Mouse (Mus musculus) intestine, embryonic 16.5 days (tissue): Measurements from ENCODE around the gene Rac1. TPM values are rescaled to one million over a fixed set of nuclear protein-coding genes. Genes with fewer than 3 reads are reported as not detected.
A peak's percentile ranks its signal among the peaks of the same experiment; 100 is the strongest.

Experiments used
- ATAC-seq: fragments of 200-750 bp; cut with Nextera tagmentation; 2 replicates; pipeline ENCODE4 v1.8.0; 2017; ENCODE audit warnings: moderate TSS enrichment, moderate library complexity
- H3K27ac ChIP-seq: fragments of 300-500 bp; sonication (generic); 2 replicates; pipeline ENCODE4 v1.5.1; 2014; ENCODE audit warnings: mild to moderate bottlenecking, low read length
- H3K27me3 ChIP-seq: fragments of 300-500 bp; sonication (generic); replicated peaks from 2 replicates; pipeline ENCODE4 v1.6.1; 2014; ENCODE audit warnings: low read length, control low read depth, mixed read lengths; ENCODE audit not compliant: control insufficient read depth, insufficient read depth
- H3K36me3 ChIP-seq: fragments of 300-500 bp; sonication (generic); 2 replicates; pipeline ENCODE4 v1.6.1; 2014; ENCODE audit warnings: low read length, control low read depth; ENCODE audit not compliant: control insufficient read depth, insufficient read depth
- H3K4me1 ChIP-seq: fragments of 300-500 bp; sonication (generic); 2 replicates; pipeline ENCODE4 v1.6.1; 2014; ENCODE audit warnings: low read length, control low read depth, mixed read lengths; ENCODE audit not compliant: control insufficient read depth, insufficient read depth
- H3K4me2 ChIP-seq: fragments of 300-500 bp; sonication (generic); 2 replicates; pipeline ENCODE4 v1.6.1; 2014; ENCODE audit warnings: low read depth, low read length, control low read depth
- H3K4me3 ChIP-seq: fragments of 300-500 bp; sonication (generic); 2 replicates; pipeline ENCODE4 v1.5.1; 2014; ENCODE audit warnings: mild to moderate bottlenecking, low read length
- H3K9ac ChIP-seq: fragments of 300-500 bp; sonication (generic); 2 replicates; pipeline ENCODE4 v1.6.1; 2014; ENCODE audit warnings: low read depth, low read length
- H3K9me3 ChIP-seq: fragments of 300-500 bp; sonication (generic); 2 replicates; pipeline ENCODE4 v1.6.1; 2016; ENCODE audit warnings: low read length, control low read depth; ENCODE audit not compliant: control insufficient read depth
- WGBS: fragments of 180-500 bp; shearing (Covaris S2); extraction: QIAGEN DNeasy Blood & Tissue Kit; methylation state at CpG from one replicate; pipeline ENCODE4 v1.1.7; 2014; 5-methylcytosine and 5-hydroxymethylcytosine counted together
- polyA plus RNA-seq: library from polyadenylated mRNA; unstranded; fragments of >200 nt; fragmentation: Nextera tagmentation; extraction: Ambion mirVana; gene quantifications from 2 replicates; pipeline ENCODE4 v1.2.1, GENCODE M21; 2015

Gene Rac1
- polyA plus RNA-seq, 1 experiment from 2014 or later = 52.6 TPM

GRCm38 (mm10) chr5:143530715-143531114 is 2.9 kb upstream of the Rac1 start:
- Histone ChIP-seq H3K4me1 (peaks cover 7% of the 10 kb centered on the region; the same call in 1 of the 2 replicates), H3K9me3 (no peaks in the 10 kb centered on the region), H3K9ac (no peak overlapping the region), H3K4me3 (no peak overlapping the region), H3K4me2 (no peak overlapping the region), H3K36me3 (no peaks in the 10 kb centered on the region), H3K27ac (no peak overlapping the region), H3K27me3 (no peaks in the 10 kb centered on the region)
- ATAC-seq = no peak
- WGBS = 63% methylated on average over 7 of the region's 7 CpGs

DNA sequence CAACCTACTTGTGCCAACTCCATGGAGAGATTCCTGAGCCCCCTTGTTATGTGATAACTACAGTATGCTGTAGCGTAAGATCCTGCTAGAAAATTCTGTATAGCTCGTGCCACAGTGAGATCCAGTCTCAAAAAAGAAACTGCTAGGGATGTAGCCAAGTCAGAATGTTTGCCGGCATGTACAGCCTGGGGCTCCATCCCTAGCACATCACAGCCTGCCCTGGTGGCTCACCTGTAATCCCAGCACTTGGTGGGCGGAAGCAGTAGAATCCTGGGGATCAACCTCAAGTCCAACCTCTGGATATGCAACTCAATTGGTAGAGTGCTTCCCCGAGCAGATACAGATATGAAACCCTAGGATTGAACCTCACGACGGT is 460 bp upstream of the Rac1 start:
- WGBS = 14% methylated on average over 7 of the region's 7 CpGs
- no peaks in the 10 kb centered on the region for H3K9me3 ChIP-seq
- H3K9ac ChIP-seq = peak overlapping the region; percentile 100
- H3K27me3 ChIP-seq = no peaks in the 10 kb centered on the region
- H3K4me1 ChIP-seq = peaks cover 22% of the 10 kb centered on the region
- ATAC-seq = peak; percentile 33
- H3K27ac ChIP-seq = peak overlapping the region; percentile 99
- H3K4me3 ChIP-seq = peak overlapping the region; percentile 99
- no peaks in the 10 kb centered on the region for H3K36me3 ChIP-seq
- H3K4me2 ChIP-seq = peak overlapping the region; percentile 85

- no peaks in the 10 kb centered on the region for H3K27me3 ChIP-seq
- H3K4me1 ChIP-seq = peaks cover 26% of the 10 kb centered on the region
- H3K27ac ChIP-seq = peak overlapping the region; percentile 99
- under 1% methylated on average over 28 of the region's 28 CpGs for WGBS
- no peaks in the 10 kb centered on the region for H3K9me3 ChIP-seq
- H3K36me3 ChIP-seq = no peaks in the 10 kb centered on the region
- peak overlapping the region; percentile 58 for H3K4me2 ChIP-seq
- H3K4me3 ChIP-seq = peak overlapping the region; percentile 99
- peak overlapping the region; percentile 100 for H3K9ac ChIP-seq
- ATAC-seq = 0 out of 2 replicates have a peak, but pooled peaks have one; percentile 3
Observed at GRCm38 (mm10) chr5:143526698-143527331, 1.0 kb downstream of the Rac1 start.

DNA sequence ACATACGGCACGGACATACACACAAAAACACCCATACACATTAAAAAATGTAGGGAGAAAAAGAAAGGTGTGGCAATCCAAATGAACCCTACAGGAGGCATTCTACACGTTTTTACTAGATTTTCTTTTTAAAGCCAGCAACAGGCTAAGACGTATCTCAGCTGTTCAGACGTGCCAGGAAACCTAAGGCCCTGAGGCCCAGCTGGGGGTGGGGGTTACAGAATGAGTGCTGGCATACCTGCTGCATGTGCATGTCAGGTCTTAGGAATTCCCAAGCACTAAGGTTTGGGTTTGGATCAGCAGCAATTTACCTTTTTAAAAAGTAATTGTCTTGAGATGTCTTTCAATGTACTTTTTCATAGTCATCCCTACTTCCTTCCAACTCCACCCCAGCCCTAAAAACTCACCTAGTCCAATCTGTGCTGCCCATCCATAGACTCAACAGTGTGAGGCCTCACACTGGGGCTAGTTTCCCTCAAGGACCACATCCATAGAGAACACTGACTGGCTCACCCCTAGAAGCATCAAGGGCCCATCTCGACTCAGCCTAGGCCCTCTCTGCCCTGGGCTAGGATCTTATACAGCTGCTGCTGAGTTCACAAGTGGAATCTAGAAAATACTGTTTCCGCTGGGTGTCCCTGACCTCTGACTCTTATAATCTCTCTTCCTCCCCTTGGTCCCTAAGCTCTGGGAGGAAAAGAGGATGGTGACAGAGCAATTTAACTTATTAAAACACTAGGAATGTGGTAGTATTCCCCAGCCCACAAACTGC is 2.2 kb downstream of the Rac1 start:
- Histone ChIP-seq H3K4me1 (peaks cover 32% of the 10 kb centered on the region), H3K9me3 (no peaks in the 10 kb centered on the region), H3K27ac (no peak overlapping the region; the same call in 1 of the 2 replicates), H3K36me3 (no peaks in the 10 kb centered on the region), H3K9ac (peak overlapping the region; percentile 100), H3K27me3 (no peaks in the 10 kb centered on the region), H3K4me3 (peak overlapping the region; percentile 99), H3K4me2 (peak overlapping the region; percentile 58)
- 47% methylated on average over 7 of the region's 7 CpGs for WGBS
- ATAC-seq = no peak

DNA sequence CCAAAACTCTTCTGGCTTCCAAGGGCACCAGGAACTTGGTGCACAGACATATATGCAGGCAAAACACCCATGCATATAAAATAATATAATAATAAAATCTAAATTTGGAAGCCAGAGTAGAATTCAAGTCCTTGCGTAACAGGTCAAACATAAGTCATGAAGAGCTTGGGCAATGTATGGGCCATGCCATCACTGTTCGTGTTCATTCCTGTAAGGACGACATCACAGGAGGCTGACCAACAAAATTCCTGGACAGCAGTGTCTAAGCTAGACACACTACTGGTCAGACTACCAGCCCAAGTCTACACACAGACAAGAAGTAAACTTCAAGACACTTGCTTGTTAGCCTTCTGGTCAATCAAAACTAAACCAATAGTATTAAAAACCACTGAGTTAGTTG is 5.0 kb downstream of the Rac1 start:
- Histone ChIP-seq H3K4me3 (no peak overlapping the region), H3K4me2 (no peak overlapping the region), H3K9ac (no peak overlapping the region), H3K27ac (no peak overlapping the region), H3K9me3 (no peaks in the 10 kb centered on the region), H3K36me3 (no peaks in the 10 kb centered on the region), H3K27me3 (no peaks in the 10 kb centered on the region), H3K4me1 (peaks cover 51% of the 10 kb centered on the region)
- WGBS = 82% methylated on average over 3 of the region's 3 CpGs
- ATAC-seq = no peak

- peaks cover 48% of the 10 kb centered on the region for H3K4me1 ChIP-seq
Observed at GRCm38 (mm10) chr5:143520415-143520814, 7.4 kb downstream of the Rac1 start.

GRCm38 (mm10) chr5:143518045-143518591 is 9.7 kb downstream of the Rac1 start:
- H3K4me3 ChIP-seq = no peak overlapping the region
- no peaks in the 10 kb centered on the region for H3K27me3 ChIP-seq
- H3K27ac ChIP-seq = 0 out of 2 replicates have a peak overlapping the region, but pooled peaks have one; percentile 47
- H3K9ac ChIP-seq = 0 out of 2 replicates have a peak overlapping the region, but pooled peaks have one; percentile 13
- peak; percentile 26; the same call in 1 of the 2 replicates for ATAC-seq
- peaks cover 8% of the 10 kb centered on the region for H3K36me3 ChIP-seq
- no peaks in the 10 kb centered on the region for H3K9me3 ChIP-seq
- WGBS = 48% methylated on average over 6 of the region's 6 CpGs
- H3K4me2 ChIP-seq = no peak overlapping the region
- H3K4me1 ChIP-seq = peaks cover 34% of the 10 kb centered on the region

More at GRCm38 (mm10) chr5:143520415-143520814, 7.4 kb downstream of the Rac1 start:
- WGBS = 52% methylated on average over 2 of the region's 2 CpGs
- no peak overlapping the region for H3K9ac ChIP-seq
- no peaks in the 10 kb centered on the region for H3K27me3 ChIP-seq
- peak overlapping the region; percentile 38; the same call in 1 of the 2 replicates for H3K27ac ChIP-seq
- no peak overlapping the region for H3K4me3 ChIP-seq
- no peak overlapping the region for H3K4me2 ChIP-seq
- H3K9me3 ChIP-seq = no peaks in the 10 kb centered on the region
- peak; percentile 32; the same call in 1 of the 2 replicates for ATAC-seq
- peaks cover 8% of the 10 kb centered on the region for H3K36me3 ChIP-seq

DNA sequence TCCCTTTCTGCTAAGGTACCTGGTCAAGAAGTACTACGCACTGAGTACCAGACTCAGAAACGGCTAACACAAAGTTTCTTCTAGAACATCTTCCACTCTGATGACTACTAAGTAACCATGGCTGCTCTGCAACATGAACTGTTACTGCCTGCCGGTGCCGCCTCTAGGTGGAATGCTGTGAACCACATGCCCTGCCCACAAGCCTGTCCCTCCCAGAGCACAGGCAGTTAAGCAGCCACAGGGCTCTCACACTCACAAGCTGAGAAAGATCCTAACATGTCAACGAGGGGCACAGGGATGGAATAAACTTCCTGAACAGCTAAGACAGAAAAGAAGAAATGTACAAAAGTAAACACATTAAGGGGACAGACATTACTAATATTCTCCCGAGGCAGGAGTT is 10.4 kb downstream of the Rac1 start:
- WGBS = 54% methylated on average over 6 of the region's 6 CpGs
- no peaks in the 10 kb centered on the region for H3K9me3 ChIP-seq
- no peaks in the 10 kb centered on the region for H3K27me3 ChIP-seq
- ATAC-seq = no peak
- peaks cover 8% of the 10 kb centered on the region for H3K36me3 ChIP-seq
- no peak overlapping the region for H3K4me2 ChIP-seq
- peaks cover 35% of the 10 kb centered on the region for H3K4me1 ChIP-seq
- no peak overlapping the region for H3K9ac ChIP-seq
- H3K4me3 ChIP-seq = no peak overlapping the region
- H3K27ac ChIP-seq = no peak overlapping the region; the same call in 1 of the 2 replicates

DNA sequence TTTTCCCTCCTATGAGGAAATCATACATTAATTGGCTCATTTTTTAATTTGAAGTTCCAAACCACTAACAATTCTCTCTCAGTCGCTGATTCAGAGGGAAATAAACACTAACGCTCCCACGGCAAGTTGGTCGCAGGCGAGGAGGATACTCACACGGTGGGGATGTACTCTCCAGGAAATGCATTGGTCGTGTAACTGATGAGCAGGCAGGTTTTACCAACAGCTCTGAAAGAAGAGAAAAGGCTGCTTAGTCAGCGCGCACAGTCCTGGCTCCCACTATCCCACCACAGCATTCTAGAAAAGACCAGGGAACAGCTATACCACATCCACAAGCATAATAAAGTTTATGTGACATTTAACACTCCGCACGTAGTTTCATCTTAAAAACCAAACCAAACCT is 10.8 kb downstream of the Rac1 start:
- Histone ChIP-seq H3K4me3 (no peak overlapping the region), H3K9ac (no peak overlapping the region), H3K4me2 (no peak overlapping the region), H3K27me3 (no peaks in the 10 kb centered on the region), H3K27ac (no peak overlapping the region; the same call in 1 of the 2 replicates), H3K4me1 (peaks cover 37% of the 10 kb centered on the region), H3K36me3 (peaks cover 8% of the 10 kb centered on the region), H3K9me3 (no peaks in the 10 kb centered on the region)
- ATAC-seq = no peak
- WGBS = 81% methylated on average over 11 of the region's 11 CpGs
